Mouse (Mus musculus): ENCODE measurements around the gene Mbnl2. TPM values are rescaled to one million over a fixed set of nuclear protein-coding genes. Genes with fewer than 3 reads are reported as not detected.
A peak's percentile ranks its signal among the peaks of the same experiment; 100 is the strongest.

Gene Mbnl2
- polyA plus RNA-seq, 1 experiment from 2014 or later: 110 TPM

- peaks cover 13% of the 10 kb centered on the region for H3K36me3 ChIP-seq (ENCODE audit: insufficient read depth)
- TF ChIP-seq CTCF (IDR thresholded peaks at IDR 0.05; ENCODE audit: low read depth): no peak
- H3K4me2 ChIP-seq: no peak overlapping the region
- peaks cover 4% of the 10 kb centered on the region for H3K4me1 ChIP-seq (ENCODE audit: insufficient read depth)
- no peak for ATAC-seq (ENCODE audit: insufficient read depth)
- DNase-seq: no peak
- H3K27ac ChIP-seq (ENCODE audit: low read depth): no peak overlapping the region
- no peaks in the 10 kb centered on the region for H3K9me3 ChIP-seq (ENCODE audit: low read depth, low read length)
- 58% methylated on average over 5 of the region's 5 CpGs for WGBS
- H3K9ac ChIP-seq: no peak overlapping the region
- no peaks in the 10 kb centered on the region for H3K27me3 ChIP-seq (ENCODE audit: insufficient read depth, low read length)
- no peak overlapping the region for H3K4me3 ChIP-seq (ENCODE audit: low read depth, low read length)
Observed at GRCm38 (mm10) chr14:120325673-120326072, 50.2 kb downstream of the Mbnl2 start.

GRCm38 (mm10) chr14:120330454-120330853 lies 55.0 kb downstream of the Mbnl2 start:
- Histone ChIP-seq H3K27ac (ENCODE audit: low read depth) (no peak overlapping the region), H3K27me3 (ENCODE audit: insufficient read depth, low read length) (no peaks in the 10 kb centered on the region), H3K9me3 (ENCODE audit: low read depth, low read length) (no peaks in the 10 kb centered on the region), H3K4me3 (ENCODE audit: low read depth, low read length) (no peak overlapping the region), H3K9ac (no peak overlapping the region), H3K36me3 (ENCODE audit: insufficient read depth) (peaks cover 10% of the 10 kb centered on the region), H3K4me1 (ENCODE audit: insufficient read depth) (no peaks in the 10 kb centered on the region), H3K4me2 (no peak overlapping the region)
- WGBS: 69% methylated on average over 12 of the region's 12 CpGs
- TF ChIP-seq CTCF (IDR thresholded peaks at IDR 0.05; ENCODE audit: low read depth): no peak
- DNase-seq: no peak
- no peak for ATAC-seq (ENCODE audit: insufficient read depth)

- no peak overlapping the region for H3K27ac ChIP-seq (ENCODE audit: low read depth)
- no peaks in the 10 kb centered on the region for H3K27me3 ChIP-seq (ENCODE audit: insufficient read depth, low read length)
- no peak for TF ChIP-seq CTCF (IDR thresholded peaks at IDR 0.05; ENCODE audit: low read depth)
- H3K9me3 ChIP-seq (ENCODE audit: low read depth, low read length): no peaks in the 10 kb centered on the region
- peaks cover 6% of the 10 kb centered on the region; the same call in 1 of the 2 replicates for H3K36me3 ChIP-seq (ENCODE audit: insufficient read depth)
- peaks cover under 1% of the 10 kb centered on the region; the same call in 1 of the 2 replicates for H3K4me1 ChIP-seq (ENCODE audit: insufficient read depth)
- H3K9ac ChIP-seq: no peak overlapping the region
- ATAC-seq (ENCODE audit: insufficient read depth) (no peak), DNase-seq (no peak)
- no peak overlapping the region for H3K4me2 ChIP-seq
- WGBS: 77% methylated on average over 13 of the region's 13 CpGs
- H3K4me3 ChIP-seq (ENCODE audit: low read depth, low read length): no peak overlapping the region
Observed at GRCm38 (mm10) chr14:120330881-120331514, 55.5 kb downstream of the Mbnl2 start.

GRCm38 (mm10) chr14:120333465-120334243 lies 58.2 kb downstream of the Mbnl2 start:
- WGBS: 74% methylated on average over 15 of the region's 15 CpGs
- no peak for TF ChIP-seq CTCF (IDR thresholded peaks at IDR 0.05; ENCODE audit: low read depth)
- no peak overlapping the region for H3K4me3 ChIP-seq (ENCODE audit: low read depth, low read length)
- H3K9me3 ChIP-seq (ENCODE audit: low read depth, low read length): no peaks in the 10 kb centered on the region
- ATAC-seq (ENCODE audit: insufficient read depth) (no peak), DNase-seq (no peak)
- H3K27ac ChIP-seq (ENCODE audit: low read depth): no peak overlapping the region
- no peak overlapping the region for H3K9ac ChIP-seq
- H3K27me3 ChIP-seq (ENCODE audit: insufficient read depth, low read length): no peaks in the 10 kb centered on the region
- no peaks in the 10 kb centered on the region for H3K36me3 ChIP-seq (ENCODE audit: insufficient read depth)
- H3K4me2 ChIP-seq: no peak overlapping the region
- peaks cover 20% of the 10 kb centered on the region for H3K4me1 ChIP-seq (ENCODE audit: insufficient read depth)

- Histone ChIP-seq H3K36me3 (ENCODE audit: insufficient read depth) (no peaks in the 10 kb centered on the region), H3K27me3 (ENCODE audit: insufficient read depth, low read length) (no peaks in the 10 kb centered on the region), H3K4me1 (ENCODE audit: insufficient read depth) (peaks cover 20% of the 10 kb centered on the region), H3K9me3 (ENCODE audit: low read depth, low read length) (no peaks in the 10 kb centered on the region), H3K4me2 (no peak overlapping the region), H3K9ac (no peak overlapping the region), H3K27ac (ENCODE audit: low read depth) (no peak overlapping the region), H3K4me3 (ENCODE audit: low read depth, low read length) (no peak overlapping the region)
- TF ChIP-seq CTCF (IDR thresholded peaks at IDR 0.05; ENCODE audit: low read depth): no peak
- WGBS: 82% methylated on average over 9 of the region's 9 CpGs
- DNase-seq (no peak), ATAC-seq (ENCODE audit: insufficient read depth) (no peak)
Observed at GRCm38 (mm10) chr14:120335366-120335765, 59.9 kb downstream of the Mbnl2 start.

GRCm38 (mm10) chr14:120335871-120336270 lies 60.4 kb downstream of the Mbnl2 start:
- no peak for DNase-seq
- H3K9me3 ChIP-seq (ENCODE audit: low read depth, low read length): no peaks in the 10 kb centered on the region

GRCm38 (mm10) chr14:120336380-120336779 lies 60.9 kb downstream of the Mbnl2 start:
- 36% methylated on average over 7 of the region's 7 CpGs for WGBS
- Histone ChIP-seq H3K4me2 (no peak overlapping the region), H3K9ac (no peak overlapping the region), H3K4me1 (ENCODE audit: insufficient read depth) (peaks cover 20% of the 10 kb centered on the region), H3K27me3 (ENCODE audit: insufficient read depth, low read length) (no peaks in the 10 kb centered on the region), H3K36me3 (ENCODE audit: insufficient read depth) (no peaks in the 10 kb centered on the region), H3K27ac (ENCODE audit: low read depth) (peak overlapping the region; percentile 77; the same call in 1 of the 2 replicates), H3K4me3 (ENCODE audit: low read depth, low read length) (no peak overlapping the region), H3K9me3 (ENCODE audit: low read depth, low read length) (no peaks in the 10 kb centered on the region)
- ATAC-seq (ENCODE audit: insufficient read depth): peak; percentile 39; the same call in 1 of the 2 replicates
- peak; percentile 42 for DNase-seq
- TF ChIP-seq CTCF (IDR thresholded peaks at IDR 0.05; ENCODE audit: low read depth): no peak

More at GRCm38 (mm10) chr14:120335871-120336270, 60.4 kb downstream of the Mbnl2 start:
- Histone ChIP-seq H3K9ac (no peak overlapping the region), H3K4me3 (ENCODE audit: low read depth, low read length) (no peak overlapping the region), H3K4me2 (no peak overlapping the region), H3K27ac (ENCODE audit: low read depth) (peak overlapping the region; percentile 77; the same call in 1 of the 2 replicates), H3K4me1 (ENCODE audit: insufficient read depth) (peaks cover 20% of the 10 kb centered on the region), H3K27me3 (ENCODE audit: insufficient read depth, low read length) (no peaks in the 10 kb centered on the region), H3K36me3 (ENCODE audit: insufficient read depth) (no peaks in the 10 kb centered on the region)
- no peak for ATAC-seq (ENCODE audit: insufficient read depth)
- TF ChIP-seq CTCF (IDR thresholded peaks at IDR 0.05; ENCODE audit: low read depth): no peak
- 51% methylated on average over 6 of the region's 6 CpGs for WGBS

All from lung, embryonic 14.5 days (tissue).